Mouse (Mus musculus) telencephalon, adult 2 months (tissue): ENCODE results near the gene Mettl21a.
"Not testable (repeated sequence)": the region's sequence is repeated elsewhere in the genome, so short reads cannot be mapped to it uniquely, and the experiment has no call there.

Source experiments
- DNase-seq: peaks from one replicate; pipeline ENCODE4 v3.0.0-alpha.2; 2011; ENCODE audit warnings: low read depth, low spot score

Gene Mettl21a

DNA sequence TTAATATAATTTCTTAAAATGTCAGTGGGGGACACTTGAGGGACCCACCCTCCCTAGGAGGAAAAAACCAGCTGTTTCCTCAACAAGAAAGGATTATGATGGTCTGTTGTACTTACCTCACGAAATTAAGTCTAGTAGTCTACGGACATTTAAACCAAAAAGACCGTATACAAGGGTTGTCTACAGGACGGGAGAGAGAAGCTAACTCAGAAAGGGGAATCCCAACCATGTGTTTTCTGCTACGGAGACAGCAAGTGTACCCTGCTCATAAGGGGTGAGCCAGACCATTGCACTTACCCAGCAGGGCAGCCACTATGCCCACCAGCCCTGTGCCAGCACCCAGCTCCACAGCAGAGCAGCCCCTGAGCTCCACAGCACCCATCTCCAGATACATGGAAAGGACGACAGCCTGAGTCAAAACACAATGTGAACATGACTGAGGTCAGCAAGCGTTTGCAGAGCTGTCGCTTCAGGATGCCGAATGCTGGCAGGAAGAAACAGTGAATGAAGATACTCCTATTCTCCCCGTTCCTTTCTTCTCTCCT, 2.2 kb downstream of the Mettl21a start:
- DNase-seq: no peak

DNA sequence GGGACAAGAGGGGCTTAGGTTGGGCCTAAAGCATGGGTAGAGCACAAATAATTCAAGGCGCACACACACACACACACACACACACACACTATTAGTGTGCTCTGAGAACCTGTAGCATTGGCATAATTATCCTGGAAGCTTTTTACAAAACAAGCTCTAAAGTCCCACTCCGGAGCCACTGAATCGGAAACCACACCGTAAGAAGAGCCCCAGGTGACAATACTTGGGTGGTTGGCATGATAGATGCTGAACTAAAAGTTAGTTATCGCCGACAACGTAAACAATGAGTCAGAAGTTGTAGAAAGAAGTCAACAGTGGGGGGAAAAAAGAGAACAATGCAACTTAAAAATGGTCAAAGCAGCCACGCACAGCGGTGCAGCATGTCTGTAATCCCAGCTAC, 2.7 kb downstream of the Mettl21a start:
- no peak for DNase-seq

DNA sequence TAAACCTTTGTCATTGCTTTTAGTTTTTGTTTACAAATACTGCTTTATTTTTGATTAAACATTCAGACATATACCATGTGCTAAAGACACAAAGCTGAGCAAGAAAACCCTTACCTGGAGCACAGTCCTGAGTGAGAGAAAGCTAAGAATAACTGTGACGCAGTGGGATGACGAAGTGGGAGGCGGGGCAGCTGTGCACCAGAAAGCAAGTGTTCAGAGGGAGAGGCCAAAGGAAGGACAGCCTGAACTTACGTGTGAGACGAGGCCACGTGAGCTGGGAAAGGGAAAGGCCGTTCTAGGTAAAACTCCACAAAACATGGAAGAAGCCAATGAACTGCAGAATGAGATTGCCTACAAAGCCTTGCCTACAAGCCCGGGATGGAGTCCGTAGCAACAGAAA, 7.1 kb downstream of the Mettl21a start:
- no peak for DNase-seq

DNA sequence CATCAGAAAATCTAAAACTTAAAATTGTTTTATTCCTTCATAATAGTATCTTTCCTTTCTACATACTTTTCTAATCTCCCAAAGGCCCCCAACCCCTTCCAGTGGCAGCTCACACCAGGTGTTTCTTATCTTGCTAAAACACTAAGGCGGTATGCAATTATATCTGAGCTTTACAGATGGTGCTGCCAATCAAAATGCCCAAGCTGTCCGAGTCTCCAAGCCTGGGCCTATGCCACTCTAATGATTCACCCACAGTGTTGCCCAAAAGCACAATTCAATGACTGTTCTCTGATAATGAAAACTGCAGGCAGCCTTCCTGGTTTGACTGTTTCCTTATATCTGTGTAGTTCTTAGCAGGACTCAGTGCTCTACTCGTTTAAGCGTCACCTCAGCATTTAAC, 7.9 kb downstream of the Mettl21a start:
- DNase-seq: no peak

DNA sequence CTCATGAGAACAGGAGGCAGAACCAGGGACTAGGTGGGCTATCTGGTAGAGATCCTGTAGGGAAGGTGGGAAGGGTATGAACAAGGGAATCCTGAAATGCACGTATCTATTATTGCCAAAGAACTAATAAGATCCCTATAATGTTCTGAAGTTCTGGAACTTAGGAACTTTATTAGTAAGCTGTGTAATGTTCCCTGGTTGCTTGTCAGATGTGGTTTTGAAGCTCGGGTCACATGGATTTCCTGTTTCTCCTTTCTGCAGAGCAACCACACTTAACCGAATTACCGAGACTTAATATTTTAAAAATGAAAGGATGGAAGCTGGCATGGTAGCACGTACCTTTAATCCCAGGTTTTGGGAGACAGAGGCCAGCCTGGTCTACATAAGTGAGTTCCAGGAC, 13.7 kb downstream of the Mettl21a start:
- DNase-seq: no peak

DNA sequence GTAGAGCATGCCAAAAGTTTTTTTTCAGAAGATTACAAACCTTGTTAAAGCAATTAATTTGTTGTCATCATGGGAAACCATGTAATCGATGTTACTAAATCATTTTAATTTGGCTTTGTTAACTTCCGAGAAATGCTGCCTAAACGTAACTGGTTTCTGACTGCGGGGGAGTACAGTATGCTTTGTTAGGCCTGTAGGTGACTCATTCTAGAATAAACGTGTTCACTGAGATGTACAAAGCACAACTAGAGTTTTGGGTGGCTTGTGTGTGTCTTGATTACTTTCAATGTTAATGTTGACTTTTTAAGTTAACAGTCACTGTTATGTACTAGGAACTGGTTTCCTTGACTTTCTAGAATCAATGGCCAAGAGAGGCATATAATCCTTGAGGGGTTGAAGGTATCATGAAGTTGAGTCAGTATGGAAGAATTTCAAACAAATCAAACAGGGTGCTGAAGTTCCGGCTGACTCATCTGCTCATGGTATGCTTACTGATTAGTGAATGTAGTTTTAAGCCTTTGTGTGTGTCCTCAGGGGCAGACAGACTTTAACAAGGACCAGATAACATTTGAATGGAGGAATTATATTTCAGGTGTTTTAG, 15.7 kb downstream of the Mettl21a start:
- no peak for DNase-seq

DNA sequence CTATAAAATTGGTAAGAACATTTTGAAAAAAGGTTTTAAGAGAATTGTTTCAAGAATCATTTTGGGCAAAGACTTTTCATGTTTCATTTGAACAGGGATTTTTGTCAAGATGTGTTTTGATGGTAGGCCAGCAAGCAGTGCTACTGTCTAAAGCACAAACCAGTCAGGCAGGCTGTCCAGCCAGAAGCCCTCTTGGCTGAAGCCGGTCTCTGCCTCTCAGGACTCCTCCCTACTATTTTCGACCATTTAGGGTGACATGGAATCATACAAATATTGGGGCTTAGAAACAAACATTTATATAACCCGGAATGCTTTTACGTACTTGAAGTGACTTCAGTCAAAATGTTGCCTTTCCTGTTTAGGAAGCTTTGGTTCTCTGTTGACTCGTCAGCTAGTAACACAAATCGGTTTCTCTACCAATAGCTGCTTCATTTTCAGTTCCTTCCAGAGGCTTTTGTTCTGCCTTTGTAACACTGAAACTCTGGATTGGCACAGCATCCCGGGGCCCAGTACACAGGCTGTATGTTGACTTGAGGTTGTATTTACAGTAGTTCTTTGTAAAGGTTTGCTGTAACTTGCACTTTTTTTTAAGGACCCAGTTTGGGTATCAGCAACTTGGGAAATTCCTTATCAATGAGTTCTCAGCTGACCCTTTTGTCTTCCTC, 16.5 kb downstream of the Mettl21a start:
- no peak for DNase-seq

DNA sequence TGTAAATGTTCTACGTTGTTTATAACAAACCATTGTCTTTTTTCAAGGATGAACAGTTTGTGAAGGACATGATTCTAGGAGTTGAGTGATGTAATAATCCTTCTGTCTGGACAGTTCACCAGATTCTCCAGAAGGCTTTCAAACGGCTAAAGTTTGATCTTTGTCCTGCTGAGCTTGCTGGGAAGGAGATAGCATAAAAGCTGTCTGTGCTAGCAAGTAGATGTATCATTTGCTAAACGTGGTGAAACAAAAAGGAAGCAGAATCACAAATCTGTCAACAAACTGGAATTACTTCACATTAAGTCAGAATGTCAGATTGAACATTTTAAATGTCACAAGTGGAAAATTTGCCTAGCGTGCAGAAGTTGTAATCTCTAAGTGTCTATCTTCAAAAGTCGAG, 18.1 kb downstream of the Mettl21a start:
- DNase-seq: no peak

DNA sequence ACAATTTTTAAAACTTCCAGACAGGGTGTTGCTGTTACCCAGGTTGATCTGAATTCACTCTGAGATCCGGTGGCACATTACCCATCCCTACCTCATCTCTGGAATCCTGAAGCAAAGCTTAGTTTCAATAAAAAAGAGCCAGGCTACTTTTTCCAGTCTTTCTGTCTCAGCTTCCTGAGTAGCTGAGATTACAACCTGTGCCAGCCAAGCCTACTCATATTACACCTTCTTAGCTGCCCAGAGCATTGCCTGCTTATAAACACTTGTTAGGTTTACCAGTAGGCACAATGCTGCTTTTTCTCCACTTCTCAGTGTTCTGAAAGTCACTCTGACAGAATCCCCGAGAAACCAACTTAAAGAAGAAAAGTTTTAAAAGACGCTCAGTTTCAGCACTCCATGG, 38.2 kb downstream of the Mettl21a start:
- DNase-seq: no peak

DNA sequence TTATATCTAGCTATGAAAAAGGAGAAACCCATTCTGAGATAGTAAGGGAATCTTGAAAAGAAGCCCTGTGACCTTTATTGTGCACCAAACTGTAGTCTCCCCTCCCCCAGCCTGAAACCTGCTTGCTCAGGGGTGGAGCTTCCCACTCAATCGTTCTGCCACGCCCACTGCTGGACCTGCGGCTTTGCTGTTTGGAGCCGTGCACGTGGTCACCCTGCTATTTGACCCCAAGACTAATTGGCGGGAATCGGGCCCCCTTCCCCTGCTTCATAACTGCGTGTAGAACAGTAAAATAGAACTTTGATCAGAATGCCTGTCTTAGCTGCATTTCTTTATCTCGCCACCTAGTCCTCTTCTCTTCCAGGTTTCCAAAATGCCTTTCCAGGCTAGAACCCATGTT, 39.1 kb downstream of the Mettl21a start:
- DNase-seq: not testable (repeated sequence)

DNA sequence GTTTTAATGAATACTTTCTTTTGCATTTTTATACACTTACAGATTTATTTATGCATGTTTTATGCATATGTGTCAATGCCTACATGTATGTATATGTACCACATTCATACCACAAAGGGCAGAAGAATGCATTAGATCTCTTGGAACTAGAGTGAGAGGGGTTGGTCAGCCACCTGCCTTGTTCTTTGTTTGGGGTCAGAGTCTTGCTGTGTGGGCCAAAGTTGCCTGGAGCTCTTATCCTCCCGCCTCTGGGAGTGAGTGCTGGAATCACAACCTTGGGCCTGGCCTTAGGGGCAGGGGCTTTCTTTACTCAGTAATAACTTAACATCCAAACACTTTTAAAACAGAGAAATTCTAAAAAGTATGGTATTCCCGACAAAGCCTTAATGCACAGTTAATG, 40.3 kb downstream of the Mettl21a start:
- DNase-seq: no peak

DNA sequence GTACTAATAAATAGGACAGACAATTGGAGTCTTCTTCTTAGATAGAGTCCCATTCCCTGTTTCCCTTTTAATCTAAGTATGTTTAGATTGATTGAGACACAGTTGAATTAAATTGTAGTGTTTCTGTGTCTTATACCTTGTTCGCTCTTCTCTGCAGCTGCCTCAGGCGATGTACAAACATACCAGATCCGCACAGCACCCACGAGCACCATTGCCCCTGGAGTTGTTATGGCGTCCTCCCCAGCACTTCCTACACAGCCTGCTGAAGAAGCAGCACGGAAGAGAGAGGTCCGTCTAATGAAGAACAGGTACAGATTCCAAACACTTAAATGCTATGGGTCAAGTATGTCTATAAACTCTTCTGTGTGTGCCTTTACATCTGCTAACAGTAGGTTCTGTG, 41.0 kb downstream of the Mettl21a start:
- no peak for DNase-seq

DNA sequence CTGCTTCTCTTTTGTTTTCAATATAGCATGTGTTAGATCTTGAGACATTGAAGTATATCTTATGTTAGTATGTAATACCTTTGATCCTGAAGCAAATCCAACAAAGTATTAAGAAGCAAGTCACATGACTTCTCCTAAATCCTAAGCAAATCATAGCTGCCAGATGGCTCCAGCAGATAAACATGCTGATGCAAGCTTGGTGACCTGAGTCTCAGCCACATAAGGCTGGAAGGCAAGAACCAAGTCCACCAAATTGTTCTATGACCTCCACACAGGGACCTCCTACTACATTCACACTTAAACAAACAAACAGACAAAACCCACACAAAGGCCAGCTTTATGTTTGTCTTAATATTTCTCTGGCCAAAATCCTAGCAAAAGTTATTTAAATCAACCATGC, 48.8 kb downstream of the Mettl21a start:
- no peak for DNase-seq

DNA sequence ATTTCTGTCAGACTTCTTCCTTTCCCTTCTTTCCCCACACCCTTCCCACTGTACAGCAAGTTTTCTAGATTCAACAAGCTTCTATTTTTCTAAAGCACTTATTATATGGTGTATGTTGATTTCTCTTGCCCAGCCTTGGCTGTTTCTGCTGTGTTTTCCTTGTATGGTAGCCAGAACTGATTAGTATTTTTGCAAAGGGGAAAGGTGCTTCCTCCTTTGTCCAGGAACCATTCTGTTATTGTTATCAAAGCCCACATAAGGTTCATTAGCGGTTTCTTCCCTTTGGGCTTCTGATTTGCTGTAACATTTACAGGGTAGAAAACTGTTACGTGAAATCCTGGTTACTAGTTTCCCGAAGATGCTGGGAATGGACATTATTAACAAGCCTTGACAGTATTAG, 56.9 kb downstream of the Mettl21a start:
- DNase-seq: no peak
